Mouse (Mus musculus) bone marrow macrophage, adult 2 months (primary cell): ENCODE measurements around the gene Dlg1.

ENCODE experiments used
- CTCF ChIP-seq: IDR thresholded peaks from 2 replicates; pipeline ENCODE4 v1.5.1; 2012; ENCODE audit warnings: low read depth, mild to moderate bottlenecking, low read length, moderate library complexity
- POLR2A ChIP-seq: IDR thresholded peaks from 2 replicates; pipeline ENCODE4 v1.6.1; 2012; ENCODE audit warnings: mild to moderate bottlenecking, low read depth, low read length, borderline replicate concordance

DNA sequence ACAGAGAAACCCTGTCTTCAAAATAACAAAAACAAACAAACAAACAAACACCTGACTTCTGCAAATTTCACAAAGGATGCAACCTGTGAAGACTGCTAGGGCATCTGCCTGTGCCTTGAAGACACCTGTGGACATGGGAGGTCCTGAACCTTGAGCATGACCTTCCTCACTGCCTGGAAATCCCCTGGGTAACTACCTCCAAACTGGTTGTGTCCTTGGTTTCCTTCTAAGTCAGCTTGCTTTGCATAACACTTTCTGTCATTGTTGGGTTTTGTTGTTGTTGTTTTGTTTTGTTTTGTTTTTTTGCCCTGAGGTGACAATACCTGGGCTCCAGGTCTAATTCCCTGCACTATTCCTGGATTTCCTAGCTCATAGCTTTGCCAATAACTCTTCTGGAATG lies 46.1 kb upstream of the Dlg1 start:
- TF ChIP-seq POLR2A (no peak), CTCF (no peak)
